Mouse (Mus musculus) megakaryocyte-erythroid progenitor cell, adult 5 weeks (primary cell): ENCODE data around the gene E330017A01Rik. TPM values are rescaled to one million over a fixed set of nuclear protein-coding genes. Genes with fewer than 3 reads are reported as not detected.

ENCODE experiments used
- polyA plus RNA-seq: library from polyadenylated mRNA; stranded (reverse); fragments of >175 nt; gene quantifications from 2 replicates; pipeline ENCODE4 v1.2.3, GENCODE M21; 2012

E330017A01Rik gene
- not detected in 2 replicates for polyA plus RNA-seq

GRCm38 (mm10) chr16:58638689-58639175, at the start of gene E330017A01Rik:
E330017A01Rik (minus strand) TSS chr16:58638739.

GRCm38 (mm10) chr16:58669917-58670630, 31.5 kb upstream of the E330017A01Rik start, which contains the start of gene Cpox:
Cpox (plus strand) TSS chr16:58670292.

GRCm38 (mm10) chr16:58616878-58617277, 21.7 kb downstream of the E330017A01Rik start, which contains the start of gene Gm813:
Gm813 (minus strand) TSS chr16:58616978.

Other genes with a start within 250 kb of the E330017A01Rik start
- 0.16 and 0.17 TPM in 2 replicates for gene Dcbld2, start 230.3 kb downstream of the E330017A01Rik start, polyA plus RNA-seq
- 5.4 and 6.1 TPM in 2 replicates for gene St3gal6, start 114.5 kb downstream of the E330017A01Rik start, polyA plus RNA-seq
- not detected in 2 replicates for gene Gm813, start 21.8 kb downstream of the E330017A01Rik start, polyA plus RNA-seq
- 22.4 and 29.8 TPM in 2 replicates for gene Cpox, start 31.6 kb upstream of the E330017A01Rik start, polyA plus RNA-seq
- gene Gpr15, start 80.3 kb upstream of the E330017A01Rik start, polyA plus RNA-seq: not detected in 2 replicates
- gene Cldnd1, start 89.2 kb upstream of the E330017A01Rik start, polyA plus RNA-seq: 3.1 and 3.6 TPM in 2 replicates
- not detected in 2 replicates for gene Olfr172, start 124.4 kb upstream of the E330017A01Rik start, polyA plus RNA-seq
- gene Olfr173, start 161.5 kb upstream of the E330017A01Rik start, polyA plus RNA-seq: 0.07 TPM in 1 of 2 replicates, not detected in the other
- not detected in 2 replicates for gene Olfr175-ps1, start 188.0 kb upstream of the E330017A01Rik start, polyA plus RNA-seq
- not detected in 2 replicates for gene Olfr177, start 236.0 kb upstream of the E330017A01Rik start, polyA plus RNA-seq